Comparison of ENCODE assay signal across 8 mouse cellular contexts in the genomic region with DNA sequence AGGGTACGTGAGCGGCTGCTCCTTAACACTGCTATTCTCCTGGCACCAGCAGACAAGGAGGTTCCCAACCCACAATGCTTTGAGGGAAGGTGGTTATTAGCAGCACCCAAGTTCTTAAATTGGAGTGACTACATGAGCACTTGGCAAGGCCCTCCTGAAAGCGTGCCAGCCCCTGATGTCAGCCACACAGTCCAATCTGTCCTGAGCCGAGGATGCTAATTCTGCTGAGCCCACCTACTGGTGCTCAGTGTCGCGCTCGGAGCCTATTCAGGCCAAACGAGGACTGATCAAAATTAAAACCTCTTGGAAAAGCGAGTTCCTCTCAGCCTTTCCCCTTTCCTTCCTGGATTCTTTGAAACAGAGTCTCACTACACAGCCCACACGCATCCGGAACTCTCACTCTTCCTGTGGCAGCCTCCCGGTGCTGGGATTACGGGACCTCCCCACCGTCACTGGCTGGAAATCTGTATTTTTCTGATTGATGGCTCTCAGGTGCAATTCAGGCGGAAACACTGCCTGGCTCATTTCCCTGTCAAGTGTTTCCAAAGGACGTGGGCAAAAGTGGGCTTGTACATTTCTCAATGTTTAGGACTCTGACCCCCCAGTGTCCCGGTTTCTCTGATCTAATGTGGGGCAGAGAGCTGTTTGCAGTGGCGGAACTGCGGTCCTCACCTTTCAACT. TPM values are rescaled to one million over a fixed set of nuclear protein-coding genes. Genes with fewer than 3 reads are reported as not detected.
DNase-seq lines count a peak whose midpoint lies in the region; ATAC-seq and TF ChIP-seq lines count a peak whose summit lies in the region.
"Had no signal": no experiment of that assay in that cellular context is flagged by ENCODE, and none has a peak within 500 bp of the region (broad histone marks: within the 10 kb centered on the region; RNA-seq: fewer than 3 reads in every experiment).

No protein-coding gene starts in this region.

- H3K27ac ChIP-seq in neural tube, embryonic 15.5 days (replicated peaks), result no peak overlapping the region

- intact Hi-C loops in left cerebral cortex, postnatal 4 days (cut with DNase I), result no loop called here

- H3K27me3 ChIP-seq in neural tube, embryonic 15.5 days (replicated peaks), result no peaks in the 10 kb centered on the region

- ATAC-seq in neural tube, embryonic 15.5 days (ENCODE audit: low FRiP score), result no peak

- H3K9me3 ChIP-seq in neural tube, embryonic 15.5 days (replicated peaks), result no peaks in the 10 kb centered on the region

- TF ChIP-seq POLR2A in brain, embryonic 14.5 days (IDR thresholded peaks at IDR 0.05; ENCODE audit: borderline replicate concordance, extremely low read depth, insufficient read depth, insufficient read length, poor library complexity, severe bottlenecking), result no peak

- no peak overlapping the region for H3K9ac ChIP-seq in neural tube, embryonic 15.5 days (replicated peaks)

- peaks cover 69% of the 10 kb centered on the region for H3K36me3 ChIP-seq in neural tube, embryonic 15.5 days

- H3K4me3 ChIP-seq in neural tube, embryonic 15.5 days (replicated peaks), result no peak overlapping the region

- peak; percentile 71 for DNase-seq in adipocyte (ENCODE audit: low spot score)
- DNase-seq in brain, embryonic 14.5 days (ENCODE audit: low read depth), result peak; percentile 93
- DNase-seq in gastrocnemius, adult 8-10 months (ENCODE audit: low spot score in 2 of 2), result peak; percentile 80 to 85
- peak; percentile 36 to 44 for DNase-seq in kidney, adult 8-10 months
- DNase-seq in left cerebral cortex, postnatal 4 days, result peak; percentile 84
- DNase-seq in telencephalon, adult 2 months (ENCODE audit: low read depth, low spot score), result peak; percentile 85

- 0 out of 2 replicates have a peak, but pooled peaks cover 6% of the 10 kb centered on the region for H3K4me1 ChIP-seq in neural tube, embryonic 15.5 days

- no peak overlapping the region for H3K4me2 ChIP-seq in neural tube, embryonic 15.5 days

- 83% methylated on average over 19 of the region's 19 CpGs for WGBS in neural tube, embryonic 15.5 days

- TF ChIP-seq CTCF in brain, embryonic 14.5 days (IDR thresholded peaks at IDR 0.05; ENCODE audit: borderline replicate concordance, extremely low read depth, insufficient read depth, insufficient read length), result no peak

RNA-seq across cellular contexts. Expression of a gene that starts 9.7 kb away (rescaled TPM):
- polyA plus RNA-seq in brain, embryonic 14.5 days (2012; rRNA removed), result 35.3 and 36.0 TPM in 2 replicates
- total RNA-seq in gastrocnemius, adult 8-10 months (2022), result 10 to 100 TPM; 44.5 to 64.1 (median 50.8) TPM
- total RNA-seq in left cerebral cortex, postnatal 4 days (2021), result 10 to 100 TPM; 34.5 to 40.0 TPM
- polyA plus RNA-seq in neural tube, embryonic 15.5 days (2015; fragmentation: Nextera tagmentation; extraction: Ambion mirVana), result 20.2 and 25.4 TPM in 2 replicates

RNA-seq across cellular contexts. Expression of a gene that starts 10.0 kb away (rescaled TPM):
- 79.9 and 128 TPM in 2 replicates for polyA plus RNA-seq in brain, embryonic 14.5 days (2012; rRNA removed)
- total RNA-seq in gastrocnemius, adult 8-10 months (2022), result 1 to 10 TPM in 1 of 4 experiments, under 1 TPM in 3; 0.53 to 1.0 (median 0.75) TPM
- 100 to 1,000 TPM; 193 to 215 TPM for total RNA-seq in left cerebral cortex, postnatal 4 days (2021)
- polyA plus RNA-seq in neural tube, embryonic 15.5 days (2015; fragmentation: Nextera tagmentation; extraction: Ambion mirVana), result 66.0 and 70.8 TPM in 2 replicates

RNA-seq across cellular contexts. Expression of a gene that starts 14.0 kb away (rescaled TPM):
- polyA plus RNA-seq in brain, embryonic 14.5 days (2012; rRNA removed), result 13.8 and 14.2 TPM in 2 replicates
- total RNA-seq in gastrocnemius, adult 8-10 months (2022), result 1 to 10 TPM; 1.5 to 4.2 (median 1.9) TPM
- 1 to 10 TPM; 3.3 to 5.8 TPM for total RNA-seq in left cerebral cortex, postnatal 4 days (2021)
- polyA plus RNA-seq in neural tube, embryonic 15.5 days (2015; fragmentation: Nextera tagmentation; extraction: Ambion mirVana), result 9.8 and 11.6 TPM in 2 replicates

RNA-seq across cellular contexts. Expression of a gene that starts 29.0 kb away (rescaled TPM):
- not detected in 2 replicates for polyA plus RNA-seq in brain, embryonic 14.5 days (2012; rRNA removed)
- total RNA-seq in gastrocnemius, adult 8-10 months (2022), result 1 to 10 TPM; 1.6 to 2.3 (median 2.1) TPM
- 1 to 10 TPM; 2.2 to 3.1 TPM for total RNA-seq in left cerebral cortex, postnatal 4 days (2021)
- not detected in 2 replicates for polyA plus RNA-seq in neural tube, embryonic 15.5 days (2015; fragmentation: Nextera tagmentation; extraction: Ambion mirVana)
- polyA plus RNA-seq: limb, embryonic 11.5 days had no signal

RNA-seq across cellular contexts. Expression of a gene that starts 37.9 kb away (rescaled TPM):
- polyA plus RNA-seq in brain, embryonic 14.5 days (2012; rRNA removed), result 8.9 and 23.2 TPM in 2 replicates
- total RNA-seq in gastrocnemius, adult 8-10 months (2022), result 10 to 100 TPM; 16.4 to 22.8 (median 18.6) TPM
- total RNA-seq in left cerebral cortex, postnatal 4 days (2021), result 10 to 100 TPM; 46.2 to 47.4 TPM
- polyA plus RNA-seq in neural tube, embryonic 15.5 days (2015; fragmentation: Nextera tagmentation; extraction: Ambion mirVana), result 17.8 and 19.5 TPM in 2 replicates

Comparison
In these comparisons a context has a peak if more than half of its experiments do, and no peak if none do; other contexts are left out.
1. DNase-seq: peak in every context shown above with its lines; median percentile 93 in brain, embryonic 14.5 days; 85 in telencephalon, adult 2 months; 84 in left cerebral cortex, postnatal 4 days; 82 in gastrocnemius, adult 8-10 months; 71 in adipocyte; 40 in kidney, adult 8-10 months.
2. RNA of a gene that starts 10.0 kb away (total RNA-seq): 193 to 215 TPM in left cerebral cortex, postnatal 4 days; 0.53 to 1.0 TPM in gastrocnemius, adult 8-10 months; every median in the first group is over 10 times any median in the second.